Mouse (Mus musculus) liver, postnatal 0 days (tissue): ENCODE results near the gene Rgs8.

Experiments used
- CTCF ChIP-seq: sonication (generic); IDR thresholded peaks from 2 replicates; pipeline ENCODE4 v1.5.1; 2016; ENCODE audit warnings: antibody characterized with exemption, low read depth
- EP300 ChIP-seq: IDR thresholded peaks from 2 replicates; pipeline ENCODE4 v1.6.1; 2016; ENCODE audit warnings: antibody characterized with exemption, low read depth, mild to moderate bottlenecking

GRCm38 (mm10) chr1:153733181-153733580 is 80.4 kb downstream of the Rgs8 start:
- TF ChIP-seq CTCF (no peak), EP300 (no peak)
